1 mouse cellular context compared by ENCODE assay signal in the genomic region with DNA sequence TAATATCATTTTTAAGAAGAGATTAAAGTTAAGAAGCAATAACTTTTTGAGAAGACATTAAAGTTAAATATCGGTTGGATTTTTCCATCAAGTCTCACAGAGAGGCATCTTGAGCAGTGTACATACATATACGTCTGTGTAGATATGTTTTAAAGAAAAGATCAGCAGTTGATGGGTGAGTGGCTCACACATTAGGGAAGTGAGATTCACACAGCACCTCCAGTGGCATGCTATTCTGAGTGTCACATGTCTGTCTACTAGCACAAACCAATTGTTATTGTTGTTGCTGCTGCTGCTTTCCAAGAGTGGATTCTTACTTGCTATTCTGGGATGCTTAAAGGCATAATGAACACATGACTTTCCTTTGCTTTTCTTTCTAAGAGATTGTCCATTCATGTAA.
TF ChIP-seq lines count a peak whose summit lies in the region.

No protein-coding gene starts in this region.

TF ChIP-seq in CH12.LX, 34 proteins besides CTCF, POLR2A, EP300 and RAD21 (continued from another document):
- TF ChIP-seq E2F4 (IDR thresholded peaks at IDR 0.05; ENCODE audit: insufficient replicate concordance, low read depth, low read length) (no peak), USF1 (IDR thresholded peaks at IDR 0.05; ENCODE audit: low read depth, low read length) (no peak)
